Mouse (Mus musculus): ENCODE data around the gene Slc38a7. TPM values are rescaled to one million over a fixed set of nuclear protein-coding genes. Genes with fewer than 3 reads are reported as not detected.
A peak's percentile ranks its signal among the peaks of the same experiment; 100 is the strongest.

Slc38a7 gene
- polyA plus RNA-seq, 1 experiment from 2014 or later = 11.8 TPM

DNA sequence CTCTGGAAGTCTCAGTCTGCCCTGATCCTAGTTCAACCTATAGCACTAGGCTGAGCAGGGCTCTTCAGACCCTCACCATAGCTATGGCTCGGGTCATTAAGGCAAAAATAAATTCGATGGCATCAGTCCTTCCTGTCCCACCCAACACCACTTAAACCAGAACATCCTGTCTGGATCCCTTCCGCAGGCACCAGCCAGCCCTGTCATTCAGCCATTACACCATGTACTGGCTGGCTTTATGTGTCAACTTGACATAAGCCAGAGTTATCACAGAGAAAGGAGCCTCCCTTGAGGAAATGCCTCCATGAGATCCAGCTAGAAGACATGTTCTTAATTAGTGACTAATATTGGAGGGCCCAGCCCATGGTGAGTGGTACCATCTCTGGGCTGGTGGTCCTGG is 30.6 kb downstream of the Slc38a7 start:
- Histone ChIP-seq H3K36me3 (ENCODE audit: control insufficient read depth, insufficient read depth, low read length) (no peaks in the 10 kb centered on the region), H3K27ac (ENCODE audit: low read depth, low read length) (0 out of 2 replicates have a peak overlapping the region, but pooled peaks have one; percentile 6), H3K4me3 (ENCODE audit: low read depth, low read length) (no peak overlapping the region), H3K9me3 (replicated peaks; ENCODE audit: control insufficient read depth, low read length) (0 out of 2 replicates have a peak, but pooled peaks cover 2% of the 10 kb centered on the region), H3K4me2 (no peak overlapping the region), H3K27me3 (ENCODE audit: control insufficient read depth, insufficient read depth, low read length) (no peaks in the 10 kb centered on the region), H3K4me1 (ENCODE audit: control insufficient read depth, insufficient read depth, low read length) (peaks cover 12% of the 10 kb centered on the region), H3K9ac (ENCODE audit: low read depth, low read length) (no peak overlapping the region)
- 34% methylated on average over 3 of the region's 3 CpGs for WGBS (ENCODE audit: insufficient replicate concordance)
- ATAC-seq (replicated peaks; ENCODE audit: insufficient number of reproducible peaks, low FRiP score, low TSS enrichment) = peak; percentile 56; the same call in 1 of the 2 replicates

GRCm38 (mm10) chr8:95822096-95822495 is 31.2 kb downstream of the Slc38a7 start:
- Histone ChIP-seq H3K27ac (ENCODE audit: low read depth, low read length) (0 out of 2 replicates have a peak overlapping the region, but pooled peaks have one; percentile 0), H3K36me3 (ENCODE audit: control insufficient read depth, insufficient read depth, low read length) (no peaks in the 10 kb centered on the region), H3K4me3 (ENCODE audit: low read depth, low read length) (no peak overlapping the region)

DNA sequence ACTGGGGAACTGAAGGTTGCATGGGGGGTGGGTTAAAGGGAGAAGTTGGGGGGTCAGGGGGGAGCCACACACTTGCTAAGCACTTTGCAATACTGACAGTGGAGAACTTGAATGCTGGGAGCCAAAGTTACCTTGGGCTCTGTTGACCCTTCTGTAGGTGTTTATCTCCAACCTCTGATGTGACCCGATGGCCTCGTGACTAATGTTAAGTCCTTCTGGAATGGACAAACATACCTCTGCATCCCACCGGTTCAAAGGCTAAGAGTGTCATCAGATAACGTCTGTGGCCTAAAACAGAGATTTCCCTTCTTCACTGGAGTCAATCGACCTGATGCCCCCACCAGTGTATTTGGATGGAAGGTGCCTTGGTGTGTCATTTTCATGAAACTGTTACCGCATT is 32.1 kb downstream of the Slc38a7 start:
- H3K27ac ChIP-seq (ENCODE audit: low read depth, low read length) = no peak overlapping the region
- no peak overlapping the region for H3K4me2 ChIP-seq
- no peak overlapping the region for H3K9ac ChIP-seq (ENCODE audit: low read depth, low read length)
- H3K36me3 ChIP-seq (ENCODE audit: control insufficient read depth, insufficient read depth, low read length) = no peaks in the 10 kb centered on the region
- ATAC-seq (replicated peaks; ENCODE audit: insufficient number of reproducible peaks, low FRiP score, low TSS enrichment) = no peak
- WGBS (ENCODE audit: insufficient replicate concordance) = 78% methylated on average over 6 of the region's 6 CpGs
- no peaks in the 10 kb centered on the region for H3K27me3 ChIP-seq (ENCODE audit: control insufficient read depth, insufficient read depth, low read length)
- no peak overlapping the region for H3K4me3 ChIP-seq (ENCODE audit: low read depth, low read length)
- peaks cover 13% of the 10 kb centered on the region for H3K4me1 ChIP-seq (ENCODE audit: control insufficient read depth, insufficient read depth, low read length)
- 0 out of 2 replicates have a peak, but pooled peaks cover 2% of the 10 kb centered on the region for H3K9me3 ChIP-seq (replicated peaks; ENCODE audit: control insufficient read depth, low read length)

More at GRCm38 (mm10) chr8:95822096-95822495, 31.2 kb downstream of the Slc38a7 start:
- Histone ChIP-seq H3K4me2 (no peak overlapping the region), H3K4me1 (ENCODE audit: control insufficient read depth, insufficient read depth, low read length) (peaks cover 13% of the 10 kb centered on the region), H3K27me3 (ENCODE audit: control insufficient read depth, insufficient read depth, low read length) (no peaks in the 10 kb centered on the region), H3K9ac (ENCODE audit: low read depth, low read length) (no peak overlapping the region), H3K9me3 (replicated peaks; ENCODE audit: control insufficient read depth, low read length) (0 out of 2 replicates have a peak, but pooled peaks cover 2% of the 10 kb centered on the region)
- no peak for ATAC-seq (replicated peaks; ENCODE audit: insufficient number of reproducible peaks, low FRiP score, low TSS enrichment)
- 79% methylated on average over 5 of the region's 5 CpGs for WGBS (ENCODE audit: insufficient replicate concordance)

GRCm38 (mm10) chr8:95818211-95818610 is 35.1 kb downstream of the Slc38a7 start:
- peak overlapping the region; percentile 35 for H3K4me2 ChIP-seq
- peak; percentile 74 for ATAC-seq (replicated peaks; ENCODE audit: insufficient number of reproducible peaks, low FRiP score, low TSS enrichment)
- H3K27ac ChIP-seq (ENCODE audit: low read depth, low read length) = peak overlapping the region; percentile 73
- H3K36me3 ChIP-seq (ENCODE audit: control insufficient read depth, insufficient read depth, low read length) = no peaks in the 10 kb centered on the region
- H3K9me3 ChIP-seq (replicated peaks; ENCODE audit: control insufficient read depth, low read length) = 0 out of 2 replicates have a peak, but pooled peaks cover 2% of the 10 kb centered on the region
- H3K4me3 ChIP-seq (ENCODE audit: low read depth, low read length) = no peak overlapping the region
- H3K9ac ChIP-seq (ENCODE audit: low read depth, low read length) = no peak overlapping the region
- WGBS (ENCODE audit: insufficient replicate concordance) = 28% methylated on average over 1 of the region's 1 CpGs
- H3K4me1 ChIP-seq (ENCODE audit: control insufficient read depth, insufficient read depth, low read length) = peaks cover 13% of the 10 kb centered on the region
- H3K27me3 ChIP-seq (ENCODE audit: control insufficient read depth, insufficient read depth, low read length) = no peaks in the 10 kb centered on the region

GRCm38 (mm10) chr8:95817597-95817996 is 35.7 kb downstream of the Slc38a7 start:
- Histone ChIP-seq H3K4me1 (ENCODE audit: control insufficient read depth, insufficient read depth, low read length) (peaks cover 13% of the 10 kb centered on the region), H3K27ac (ENCODE audit: low read depth, low read length) (peak overlapping the region; percentile 73), H3K36me3 (ENCODE audit: control insufficient read depth, insufficient read depth, low read length) (no peaks in the 10 kb centered on the region), H3K4me2 (peak overlapping the region; percentile 35), H3K4me3 (ENCODE audit: low read depth, low read length) (no peak overlapping the region), H3K9me3 (replicated peaks; ENCODE audit: control insufficient read depth, low read length) (0 out of 2 replicates have a peak, but pooled peaks cover 2% of the 10 kb centered on the region), H3K9ac (ENCODE audit: low read depth, low read length) (no peak overlapping the region), H3K27me3 (ENCODE audit: control insufficient read depth, insufficient read depth, low read length) (no peaks in the 10 kb centered on the region)
- WGBS (ENCODE audit: insufficient replicate concordance) = 63% methylated on average over 3 of the region's 3 CpGs
- ATAC-seq (replicated peaks; ENCODE audit: insufficient number of reproducible peaks, low FRiP score, low TSS enrichment) = no peak

- Histone ChIP-seq H3K4me3 (ENCODE audit: low read depth, low read length) (no peak overlapping the region), H3K4me2 (no peak overlapping the region), H3K27me3 (ENCODE audit: control insufficient read depth, insufficient read depth, low read length) (no peaks in the 10 kb centered on the region), H3K4me1 (ENCODE audit: control insufficient read depth, insufficient read depth, low read length) (peaks cover 18% of the 10 kb centered on the region), H3K9me3 (replicated peaks; ENCODE audit: control insufficient read depth, low read length) (0 out of 2 replicates have a peak, but pooled peaks cover 2% of the 10 kb centered on the region), H3K36me3 (ENCODE audit: control insufficient read depth, insufficient read depth, low read length) (no peaks in the 10 kb centered on the region), H3K27ac (ENCODE audit: low read depth, low read length) (no peak overlapping the region), H3K9ac (ENCODE audit: low read depth, low read length) (no peak overlapping the region)
- 45% methylated on average over 6 of the region's 6 CpGs for WGBS (ENCODE audit: insufficient replicate concordance)
- no peak for ATAC-seq (replicated peaks; ENCODE audit: insufficient number of reproducible peaks, low FRiP score, low TSS enrichment)
These were observed 37.2 kb downstream of the Slc38a7 start for GRCm38 (mm10) chr8:95816044-95816708.

DNA sequence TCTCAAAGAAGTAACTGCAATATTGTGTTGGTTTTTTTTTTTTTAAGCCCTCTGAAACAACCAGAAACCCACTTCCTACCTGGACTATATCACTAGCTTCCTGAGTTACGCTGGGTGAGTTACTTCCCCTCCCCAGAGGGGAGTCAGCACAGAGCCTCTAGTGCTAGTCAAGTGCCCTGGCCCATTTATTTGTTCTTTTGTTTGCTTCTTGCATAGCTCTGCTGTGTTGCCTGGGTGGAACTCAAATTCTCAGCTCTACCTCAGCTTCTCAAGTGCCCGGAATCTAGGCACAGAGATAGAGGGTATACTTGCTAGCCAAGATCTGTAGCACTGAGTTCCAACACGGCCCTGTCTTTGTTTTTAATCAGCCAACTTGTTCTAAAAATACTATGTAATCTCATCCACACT is 43.2 kb downstream of the Slc38a7 start:
- Histone ChIP-seq H3K4me1 (ENCODE audit: control insufficient read depth, insufficient read depth, low read length) (peaks cover 22% of the 10 kb centered on the region), H3K9ac (ENCODE audit: low read depth, low read length) (no peak overlapping the region), H3K4me3 (ENCODE audit: low read depth, low read length) (no peak overlapping the region), H3K36me3 (ENCODE audit: control insufficient read depth, insufficient read depth, low read length) (no peaks in the 10 kb centered on the region), H3K27me3 (ENCODE audit: control insufficient read depth, insufficient read depth, low read length) (no peaks in the 10 kb centered on the region), H3K27ac (ENCODE audit: low read depth, low read length) (peak overlapping the region; percentile 73), H3K4me2 (peak overlapping the region; percentile 17; the same call in 1 of the 2 replicates), H3K9me3 (replicated peaks; ENCODE audit: control insufficient read depth, low read length) (no peaks in the 10 kb centered on the region)
- no peak for ATAC-seq (replicated peaks; ENCODE audit: insufficient number of reproducible peaks, low FRiP score, low TSS enrichment)
- WGBS (ENCODE audit: insufficient replicate concordance) = 20% methylated on average over 3 of the region's 3 CpGs

DNA sequence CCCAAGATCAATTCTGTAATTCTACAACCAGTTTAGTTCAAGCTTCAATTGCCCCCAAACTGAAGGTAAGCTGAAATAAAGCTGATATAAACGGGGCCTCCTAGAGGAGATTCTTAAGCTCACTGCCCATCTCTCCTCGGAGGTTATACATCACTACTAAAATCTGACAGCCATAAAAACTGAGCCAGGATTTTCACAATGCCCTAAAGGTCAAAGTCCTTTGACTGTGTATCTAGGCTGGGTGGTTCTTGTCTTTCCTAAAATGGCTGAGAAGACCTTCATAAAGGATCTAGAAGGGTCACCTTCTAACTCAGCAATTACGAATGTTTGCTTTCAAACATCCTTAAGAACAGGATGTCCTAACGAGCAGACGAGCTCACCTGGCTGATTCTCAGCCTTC is 44.2 kb downstream of the Slc38a7 start:
- Histone ChIP-seq H3K4me3 (ENCODE audit: low read depth, low read length) (no peak overlapping the region), H3K27me3 (ENCODE audit: control insufficient read depth, insufficient read depth, low read length) (no peaks in the 10 kb centered on the region), H3K9ac (ENCODE audit: low read depth, low read length) (no peak overlapping the region), H3K4me1 (ENCODE audit: control insufficient read depth, insufficient read depth, low read length) (peaks cover 22% of the 10 kb centered on the region), H3K9me3 (replicated peaks; ENCODE audit: control insufficient read depth, low read length) (no peaks in the 10 kb centered on the region), H3K36me3 (ENCODE audit: control insufficient read depth, insufficient read depth, low read length) (no peaks in the 10 kb centered on the region), H3K4me2 (no peak overlapping the region), H3K27ac (ENCODE audit: low read depth, low read length) (no peak overlapping the region)
- 84% methylated on average over 5 of the region's 5 CpGs for WGBS (ENCODE audit: insufficient replicate concordance)
- ATAC-seq (replicated peaks; ENCODE audit: insufficient number of reproducible peaks, low FRiP score, low TSS enrichment) = no peak

GRCm38 (mm10) chr8:95808631-95809030 is 44.7 kb downstream of the Slc38a7 start:
- Histone ChIP-seq H3K4me2 (no peak overlapping the region), H3K27ac (ENCODE audit: low read depth, low read length) (no peak overlapping the region)
- WGBS (ENCODE audit: insufficient replicate concordance) = 78% methylated on average over 4 of the region's 4 CpGs

More at GRCm38 (mm10) chr8:95808631-95809030, 44.7 kb downstream of the Slc38a7 start:
- ATAC-seq (replicated peaks; ENCODE audit: insufficient number of reproducible peaks, low FRiP score, low TSS enrichment) = no peak
- Histone ChIP-seq H3K4me3 (ENCODE audit: low read depth, low read length) (no peak overlapping the region), H3K27me3 (ENCODE audit: control insufficient read depth, insufficient read depth, low read length) (no peaks in the 10 kb centered on the region), H3K9ac (ENCODE audit: low read depth, low read length) (no peak overlapping the region), H3K36me3 (ENCODE audit: control insufficient read depth, insufficient read depth, low read length) (no peaks in the 10 kb centered on the region), H3K4me1 (ENCODE audit: control insufficient read depth, insufficient read depth, low read length) (peaks cover 22% of the 10 kb centered on the region), H3K9me3 (replicated peaks; ENCODE audit: control insufficient read depth, low read length) (no peaks in the 10 kb centered on the region)
